7 mouse cellular contexts compared by ENCODE assay signal in the genomic region with DNA sequence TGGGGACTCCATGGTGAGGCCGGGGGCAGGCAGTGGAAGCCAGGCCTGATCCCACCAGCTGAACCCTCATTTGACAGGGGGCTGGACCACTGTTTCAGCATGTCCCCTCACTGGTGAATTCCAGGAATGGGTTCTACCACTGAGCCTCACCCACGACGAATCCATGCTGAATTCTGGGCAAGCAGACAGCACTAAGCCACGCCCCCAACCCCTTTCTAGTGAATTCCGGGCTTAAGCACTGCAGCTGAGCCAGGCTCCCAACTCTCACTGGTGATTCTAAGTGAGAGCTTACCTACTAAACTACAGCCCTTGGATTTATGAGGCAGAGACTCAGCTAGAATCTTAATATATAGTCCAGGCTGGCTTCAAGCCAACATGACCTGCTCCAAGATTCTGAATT. TPM values are rescaled to one million over a fixed set of nuclear protein-coding genes. Genes with fewer than 3 reads are reported as not detected.
A peak's percentile ranks its signal among the peaks of the same experiment; 100 is the strongest.
DNase-seq lines count a peak whose midpoint lies in the region; ATAC-seq lines count a peak whose summit lies in the region.

No protein-coding gene starts in this region.

- 46% methylated on average over 5 of the region's 5 CpGs for WGBS in kidney, embryonic 14.5 days
- WGBS in embryonic facial prominence, embryonic 13.5 days = 29% methylated on average over 5 of the region's 5 CpGs
- 42% methylated on average over 5 of the region's 5 CpGs for WGBS in neural tube, embryonic 15.5 days
- 52% methylated on average over 5 of the region's 5 CpGs for WGBS in hindbrain, embryonic 13.5 days

- H3K9me3 ChIP-seq in kidney, embryonic 14.5 days (ENCODE audit: control insufficient read depth, low read length) = no peaks in the 10 kb centered on the region
- H3K9me3 ChIP-seq in embryonic facial prominence, embryonic 13.5 days = no peaks in the 10 kb centered on the region
- H3K9me3 ChIP-seq in neural tube, embryonic 15.5 days (replicated peaks) = no peaks in the 10 kb centered on the region
- H3K9me3 ChIP-seq in hindbrain, embryonic 13.5 days = 0 out of 2 replicates have a peak, but pooled peaks cover 2% of the 10 kb centered on the region

- H3K4me1 ChIP-seq in kidney, embryonic 14.5 days (ENCODE audit: control insufficient read depth, insufficient read depth, low read length) = peaks cover 16% of the 10 kb centered on the region; the same call in 1 of the 2 replicates
- peaks cover 24% of the 10 kb centered on the region for H3K4me1 ChIP-seq in embryonic facial prominence, embryonic 13.5 days
- no peaks in the 10 kb centered on the region; the same call in 1 of the 2 replicates for H3K4me1 ChIP-seq in neural tube, embryonic 15.5 days
- H3K4me1 ChIP-seq in hindbrain, embryonic 13.5 days (replicated peaks) = peaks cover 7% of the 10 kb centered on the region

- no peak for DNase-seq in kidney, adult 9 months
- DNase-seq in ovary, postnatal 36 days (ENCODE audit: low spot score) = peak; percentile 33
- no peak for DNase-seq in ovary, adult 18-20 months (ENCODE audit: low spot score)

- H3K27ac ChIP-seq in kidney, embryonic 14.5 days (ENCODE audit: low read depth, low read length) = no peak overlapping the region
- 0 out of 2 replicates have a peak overlapping the region, but pooled peaks have one; percentile 44 for H3K27ac ChIP-seq in embryonic facial prominence, embryonic 13.5 days
- no peak overlapping the region for H3K27ac ChIP-seq in neural tube, embryonic 15.5 days (replicated peaks)
- H3K27ac ChIP-seq in hindbrain, embryonic 13.5 days = no peak overlapping the region; the same call in 1 of the 2 replicates

- no peaks in the 10 kb centered on the region for H3K36me3 ChIP-seq in kidney, embryonic 14.5 days (ENCODE audit: control insufficient read depth, insufficient read depth, low read length)
- no peaks in the 10 kb centered on the region for H3K36me3 ChIP-seq in embryonic facial prominence, embryonic 13.5 days
- H3K36me3 ChIP-seq in neural tube, embryonic 15.5 days = no peaks in the 10 kb centered on the region
- H3K36me3 ChIP-seq in hindbrain, embryonic 13.5 days = no peaks in the 10 kb centered on the region

- no peak overlapping the region for H3K9ac ChIP-seq in kidney, embryonic 14.5 days (ENCODE audit: low read depth, low read length)
- no peak overlapping the region for H3K9ac ChIP-seq in embryonic facial prominence, embryonic 13.5 days
- no peak overlapping the region for H3K9ac ChIP-seq in neural tube, embryonic 15.5 days (replicated peaks)
- no peak overlapping the region for H3K9ac ChIP-seq in hindbrain, embryonic 13.5 days

- H3K4me3 ChIP-seq in kidney, embryonic 14.5 days (ENCODE audit: low read length) = no peak overlapping the region
- no peak overlapping the region for H3K4me3 ChIP-seq in embryonic facial prominence, embryonic 13.5 days
- no peak overlapping the region for H3K4me3 ChIP-seq in neural tube, embryonic 15.5 days (replicated peaks)
- no peak overlapping the region for H3K4me3 ChIP-seq in hindbrain, embryonic 13.5 days

- H3K4me2 ChIP-seq in kidney, embryonic 14.5 days (replicated peaks; ENCODE audit: low read depth, low read length) = no peak overlapping the region
- no peak overlapping the region for H3K4me2 ChIP-seq in embryonic facial prominence, embryonic 13.5 days
- no peak overlapping the region for H3K4me2 ChIP-seq in neural tube, embryonic 15.5 days
- no peak overlapping the region for H3K4me2 ChIP-seq in hindbrain, embryonic 13.5 days

- no peaks in the 10 kb centered on the region for H3K27me3 ChIP-seq in kidney, embryonic 14.5 days (ENCODE audit: control insufficient read depth, insufficient read depth, low read length)
- H3K27me3 ChIP-seq in embryonic facial prominence, embryonic 13.5 days = no peaks in the 10 kb centered on the region
- no peaks in the 10 kb centered on the region for H3K27me3 ChIP-seq in neural tube, embryonic 15.5 days (replicated peaks)
- H3K27me3 ChIP-seq in hindbrain, embryonic 13.5 days = no peaks in the 10 kb centered on the region

- peak; percentile 13; the same call in 1 of the 2 replicates for ATAC-seq in kidney, embryonic 14.5 days (ENCODE audit: low FRiP score, low TSS enrichment)
- peak; percentile 33; the same call in 1 of the 2 replicates for ATAC-seq in embryonic facial prominence, embryonic 13.5 days (ENCODE audit: insufficient number of reproducible peaks, insufficient read depth, low FRiP score, low TSS enrichment, low read depth)
- ATAC-seq in neural tube, embryonic 15.5 days (ENCODE audit: low FRiP score) = 0 out of 2 replicates have a peak, but pooled peaks have one; percentile 28
- ATAC-seq in hindbrain, embryonic 13.5 days (ENCODE audit: low FRiP score) = no peak

RNA-seq across cellular contexts. Expression of gene Fxyd3, which starts 8.7 kb away (rescaled TPM):
- polyA plus RNA-seq in kidney, embryonic 14.5 days (2014; fragmentation: Nextera tagmentation; extraction: Ambion mirVana) = 13.4 and 18.2 TPM in 2 replicates
- 55.9 and 59.6 TPM in 2 replicates for polyA plus RNA-seq in embryonic facial prominence, embryonic 13.5 days (2015; fragmentation: Nextera tagmentation; extraction: Ambion mirVana)
- 0.79 and 14.6 TPM in 2 replicates for polyA plus RNA-seq in neural tube, embryonic 15.5 days (2015; fragmentation: Nextera tagmentation; extraction: Ambion mirVana)
- 0.79 and 1.3 TPM in 2 replicates for polyA plus RNA-seq in hindbrain, embryonic 13.5 days (2015; fragmentation: Nextera tagmentation; extraction: Ambion mirVana)

RNA-seq across cellular contexts. Expression of gene Lgi4, which starts 8.7 kb away (rescaled TPM):
- 0.47 TPM in 1 of 2 replicates, not detected in the other for polyA plus RNA-seq in kidney, embryonic 14.5 days (2014; fragmentation: Nextera tagmentation; extraction: Ambion mirVana)
- polyA plus RNA-seq in embryonic facial prominence, embryonic 13.5 days (2015; fragmentation: Nextera tagmentation; extraction: Ambion mirVana) = 1.3 and 1.7 TPM in 2 replicates
- 1.3 and 1.7 TPM in 2 replicates for polyA plus RNA-seq in neural tube, embryonic 15.5 days (2015; fragmentation: Nextera tagmentation; extraction: Ambion mirVana)
- 1.1 and 1.6 TPM in 2 replicates for polyA plus RNA-seq in hindbrain, embryonic 13.5 days (2015; fragmentation: Nextera tagmentation; extraction: Ambion mirVana)

RNA-seq across cellular contexts. Expression of gene Fxyd1, which starts 10.8 kb away (rescaled TPM):
- polyA plus RNA-seq in kidney, embryonic 14.5 days (2014; fragmentation: Nextera tagmentation; extraction: Ambion mirVana) = 29.8 and 46.3 TPM in 2 replicates
- polyA plus RNA-seq in embryonic facial prominence, embryonic 13.5 days (2015; fragmentation: Nextera tagmentation; extraction: Ambion mirVana) = 50.0 and 59.2 TPM in 2 replicates
- polyA plus RNA-seq in neural tube, embryonic 15.5 days (2015; fragmentation: Nextera tagmentation; extraction: Ambion mirVana) = 26.8 and 36.9 TPM in 2 replicates
- polyA plus RNA-seq in hindbrain, embryonic 13.5 days (2015; fragmentation: Nextera tagmentation; extraction: Ambion mirVana) = 27.3 and 30.6 TPM in 2 replicates

RNA-seq across cellular contexts. Expression of gene Fxyd7, which starts 16.6 kb away (rescaled TPM):
- 8.0 and 9.5 TPM in 2 replicates for polyA plus RNA-seq in kidney, embryonic 14.5 days (2014; fragmentation: Nextera tagmentation; extraction: Ambion mirVana)
- 18.3 and 23.1 TPM in 2 replicates for polyA plus RNA-seq in embryonic facial prominence, embryonic 13.5 days (2015; fragmentation: Nextera tagmentation; extraction: Ambion mirVana)
- polyA plus RNA-seq in neural tube, embryonic 15.5 days (2015; fragmentation: Nextera tagmentation; extraction: Ambion mirVana) = 357 and 417 TPM in 2 replicates
- polyA plus RNA-seq in hindbrain, embryonic 13.5 days (2015; fragmentation: Nextera tagmentation; extraction: Ambion mirVana) = 108 and 116 TPM in 2 replicates

RNA-seq across cellular contexts. Expression of gene Fxyd5, which starts 25.6 kb away (rescaled TPM):
- polyA plus RNA-seq in kidney, embryonic 14.5 days (2014; fragmentation: Nextera tagmentation; extraction: Ambion mirVana) = 23.3 and 25.8 TPM in 2 replicates
- polyA plus RNA-seq in embryonic facial prominence, embryonic 13.5 days (2015; fragmentation: Nextera tagmentation; extraction: Ambion mirVana) = 16.7 and 20.7 TPM in 2 replicates
- 22.2 and 27.8 TPM in 2 replicates for polyA plus RNA-seq in neural tube, embryonic 15.5 days (2015; fragmentation: Nextera tagmentation; extraction: Ambion mirVana)
- 13.0 and 20.0 TPM in 2 replicates for polyA plus RNA-seq in hindbrain, embryonic 13.5 days (2015; fragmentation: Nextera tagmentation; extraction: Ambion mirVana)
